Mouse (Mus musculus): ENCODE data around the gene Metap2. TPM values are rescaled to one million over a fixed set of nuclear protein-coding genes. Genes with fewer than 3 reads are reported as not detected.
"Not testable (repeated sequence)": the region's sequence is repeated elsewhere in the genome, so short reads cannot be mapped to it uniquely, and the experiment has no call there.

Gene Metap2
- polyA plus RNA-seq, 1 experiment from 2014 or later = 176 TPM

DNA sequence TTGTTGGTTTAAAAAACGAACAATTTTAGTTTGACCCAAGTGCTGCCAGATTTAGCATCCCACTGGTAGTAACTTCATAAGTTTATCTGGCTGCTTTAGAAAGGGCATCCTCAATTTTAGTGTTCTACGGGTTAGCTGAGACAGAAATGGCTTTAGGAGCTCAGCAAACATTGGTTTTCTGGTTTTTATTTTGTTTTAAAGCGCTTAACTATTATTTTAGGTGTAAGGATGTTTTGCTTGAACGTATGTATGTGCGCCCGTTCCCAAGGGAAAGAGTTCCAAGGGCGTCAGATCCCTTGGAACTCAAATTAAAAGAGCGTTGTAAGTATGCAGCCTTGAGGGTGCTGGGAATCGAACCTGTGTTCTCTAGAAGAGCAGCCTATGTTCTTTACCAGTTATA, 64.1 kb downstream of the Metap2 start:
- ATAC-seq = no peak
- Histone ChIP-seq H3K27me3 (peaks cover 48% of the 10 kb centered on the region), H3K4me1 (replicated peaks) (peaks cover 30% of the 10 kb centered on the region), H3K9me3 (no peaks in the 10 kb centered on the region), H3K4me2 (replicated peaks) (peak overlapping the region; percentile 96; the same call in 1 of the 2 replicates), H3K36me3 (no peaks in the 10 kb centered on the region), H3K4me3 (replicated peaks) (0 out of 2 replicates have a peak overlapping the region, but pooled peaks have one; percentile 72), H3K9ac (replicated peaks) (no peak overlapping the region), H3K27ac (no peak overlapping the region)
- 32% methylated on average over 9 of the region's 9 CpGs for WGBS

DNA sequence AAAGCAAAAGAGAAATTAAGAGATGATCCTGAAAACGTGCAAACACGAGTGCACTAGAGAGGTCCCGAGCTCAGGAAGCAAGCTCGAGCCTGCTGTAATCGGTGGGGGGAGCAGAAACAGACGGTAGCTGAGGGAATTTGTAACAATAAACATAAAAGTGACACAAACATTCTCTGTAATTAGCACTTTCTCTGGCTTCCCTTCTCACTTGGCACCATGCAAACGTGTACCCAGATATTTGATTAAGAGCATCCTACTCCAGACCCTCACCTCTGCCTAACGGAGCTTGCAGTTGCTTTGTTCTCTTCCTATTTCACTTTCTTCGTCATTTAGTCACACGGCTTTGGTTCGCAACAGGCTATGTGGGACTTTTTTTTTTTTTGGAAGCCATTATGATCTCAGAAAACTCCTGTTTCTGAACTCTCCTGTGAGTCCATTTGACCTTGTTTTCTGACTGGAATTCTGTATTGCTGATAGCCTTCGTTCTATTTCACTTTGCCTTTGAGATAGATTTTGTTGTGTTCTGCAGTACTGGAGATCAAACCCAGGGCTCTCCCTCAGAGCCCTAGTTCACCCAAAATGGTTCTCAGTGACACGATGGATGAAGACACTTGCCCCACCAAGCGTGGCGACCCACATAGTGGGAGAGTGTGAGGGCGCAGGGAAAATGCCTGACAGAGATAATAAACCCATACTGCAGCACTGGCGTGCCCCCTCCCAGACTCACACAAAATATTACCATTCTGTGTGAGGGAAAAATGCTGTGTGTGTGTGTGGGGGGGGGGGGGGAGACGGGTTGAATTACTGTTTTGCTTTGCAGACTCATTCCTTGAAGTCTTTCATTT, 64.9 kb downstream of the Metap2 start:
- 9% methylated on average over 18 of the region's 18 CpGs for WGBS
- Histone ChIP-seq H3K9ac (replicated peaks) (no peak overlapping the region), H3K4me2 (replicated peaks) (peak overlapping the region; percentile 27), H3K9me3 (no peaks in the 10 kb centered on the region), H3K4me1 (replicated peaks) (peaks cover 27% of the 10 kb centered on the region), H3K36me3 (no peaks in the 10 kb centered on the region), H3K27me3 (peaks cover 48% of the 10 kb centered on the region), H3K4me3 (replicated peaks) (no peak overlapping the region), H3K27ac (no peak overlapping the region)
- no peak for ATAC-seq

DNA sequence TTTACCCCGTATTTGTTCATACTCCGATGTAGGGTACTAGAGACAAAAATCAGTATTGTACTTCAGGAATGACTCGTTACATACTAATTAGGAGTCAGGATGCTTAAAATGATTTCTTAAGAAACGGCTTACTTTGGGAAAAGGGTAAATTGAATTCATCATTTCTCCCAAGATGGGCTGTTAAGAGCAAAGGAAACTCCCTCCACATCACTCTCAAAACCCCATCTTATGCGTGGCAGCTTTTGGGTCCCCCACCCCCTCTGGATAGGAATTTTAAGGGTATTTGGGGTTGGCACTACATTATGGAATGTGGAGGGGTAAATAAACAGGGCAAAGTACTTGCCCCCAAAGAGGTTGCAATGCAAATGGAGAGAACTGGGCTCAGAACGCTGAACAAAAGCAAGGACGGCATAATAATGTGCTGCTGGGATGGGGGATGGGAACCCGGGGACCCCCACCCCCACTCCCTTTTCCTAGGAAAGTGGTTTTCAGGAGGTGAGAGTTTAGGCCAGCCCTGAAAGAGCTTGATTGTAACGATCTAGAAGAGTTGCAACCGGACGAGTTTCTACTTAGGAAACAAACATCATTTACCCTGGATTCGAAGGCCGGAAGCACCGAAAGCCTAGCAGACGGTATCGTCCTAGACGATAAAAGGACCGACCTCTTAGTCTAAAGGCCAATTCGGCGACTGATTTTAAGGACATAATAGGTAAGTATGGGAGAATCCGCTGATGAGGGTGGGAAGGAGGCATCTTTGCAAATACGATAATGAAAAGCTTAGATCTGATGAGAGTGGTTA, 65.8 kb downstream of the Metap2 start, which contains the start of gene Usp44:
Usp44 (plus strand) TSS at position 625 of the 799 bp plus-strand sequence.
- Histone ChIP-seq H3K27ac (no peak within 1 kb of the TSS), H3K4me2 (replicated peaks) (peak within 1 kb of the TSS; percentile 27), H3K27me3 (peaks cover 48% of the 10 kb centered on the region), H3K4me3 (replicated peaks) (no peak within 1 kb of the TSS), H3K9me3 (no peaks in the 10 kb centered on the region), H3K4me1 (replicated peaks) (peaks cover 27% of the 10 kb centered on the region), H3K9ac (replicated peaks) (no peak within 1 kb of the TSS), H3K36me3 (no peaks in the 10 kb centered on the region)
- ATAC-seq = no peak
- WGBS = 8% methylated on average over 22 of the region's 22 CpGs

DNA sequence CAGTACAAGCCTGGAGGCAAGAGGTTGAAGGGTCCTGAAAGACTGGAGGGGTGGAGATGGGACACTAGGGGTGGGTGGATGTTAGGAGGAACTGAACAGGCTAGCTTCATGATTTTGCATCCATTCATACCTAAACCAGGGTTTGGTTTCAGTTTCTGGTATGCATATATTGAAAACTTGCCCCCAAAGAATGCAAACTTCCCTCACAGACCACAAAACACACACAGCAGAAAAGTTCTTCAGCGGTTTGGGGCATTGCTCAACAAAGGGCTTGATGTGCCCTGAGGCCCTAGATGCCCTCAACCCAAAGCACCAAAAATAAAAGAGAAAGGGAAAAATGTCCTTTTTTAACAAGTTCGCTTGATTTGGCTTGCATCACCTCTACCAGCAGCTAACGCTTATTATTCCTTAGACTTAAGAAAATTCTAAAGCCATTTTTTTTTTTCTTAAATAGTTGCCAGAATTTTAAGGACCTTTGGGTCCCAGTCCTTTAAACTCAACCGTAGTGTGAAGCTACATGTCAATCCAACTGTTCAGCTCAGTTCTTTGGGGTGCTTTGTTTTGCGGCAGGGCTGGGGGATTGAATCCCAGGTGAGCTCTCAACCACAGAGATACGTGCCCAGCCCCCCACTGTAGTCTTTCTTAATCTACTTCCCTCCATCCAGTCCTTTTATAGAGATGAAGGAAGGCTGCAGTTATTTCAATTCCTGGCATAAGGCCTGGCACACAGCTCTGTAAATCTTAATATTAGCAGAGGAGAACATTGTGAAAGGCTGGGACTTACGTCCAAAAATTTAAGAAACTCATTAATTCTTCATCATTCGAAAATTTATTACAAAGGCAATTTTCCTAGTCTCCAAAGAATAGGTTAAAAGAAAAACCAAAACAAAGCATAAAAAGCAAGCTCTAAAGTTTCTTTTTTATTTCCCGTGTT, 66.7 kb downstream of the Metap2 start:
- Histone ChIP-seq H3K4me1 (replicated peaks) (peaks cover 27% of the 10 kb centered on the region), H3K36me3 (no peaks in the 10 kb centered on the region), H3K27me3 (peaks cover 48% of the 10 kb centered on the region), H3K4me2 (replicated peaks) (no peak overlapping the region), H3K4me3 (replicated peaks) (no peak overlapping the region), H3K9ac (replicated peaks) (no peak overlapping the region), H3K27ac (no peak overlapping the region), H3K9me3 (no peaks in the 10 kb centered on the region)
- no peak for ATAC-seq
- 37% methylated on average over 9 of the region's 9 CpGs for WGBS

DNA sequence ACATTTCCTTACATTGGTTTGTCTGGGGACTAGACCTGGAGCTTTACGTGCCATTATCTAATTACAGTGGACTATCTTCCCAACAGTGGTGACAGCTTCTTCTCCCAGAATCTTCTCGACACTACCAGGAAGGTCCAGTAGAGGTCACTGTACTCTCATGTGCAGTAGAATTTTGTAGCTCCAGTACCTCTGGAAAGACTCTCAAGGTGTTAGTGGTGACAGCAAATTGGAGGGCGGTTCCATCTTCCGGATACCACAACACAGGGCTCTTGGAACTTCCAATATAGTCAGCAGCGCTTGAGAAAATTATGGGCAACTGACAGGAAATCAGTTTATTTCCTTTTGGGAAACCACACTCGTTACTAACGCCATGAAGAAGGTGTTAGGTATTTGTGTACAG, 78.2 kb downstream of the Metap2 start:
- no peak overlapping the region for H3K9ac ChIP-seq (replicated peaks)
- H3K4me2 ChIP-seq (replicated peaks) = no peak overlapping the region
- no peak overlapping the region for H3K4me3 ChIP-seq (replicated peaks)
- ATAC-seq = no peak
- H3K36me3 ChIP-seq = no peaks in the 10 kb centered on the region
- no peak overlapping the region for H3K27ac ChIP-seq
- 37% methylated on average over 7 of the region's 7 CpGs for WGBS
- H3K9me3 ChIP-seq = no peaks in the 10 kb centered on the region; the same call in 1 of the 2 replicates
- H3K27me3 ChIP-seq = peaks cover 21% of the 10 kb centered on the region; the same call in 1 of the 2 replicates
- 0 out of 2 replicates have a peak, but pooled peaks cover 1% of the 10 kb centered on the region for H3K4me1 ChIP-seq (replicated peaks)

DNA sequence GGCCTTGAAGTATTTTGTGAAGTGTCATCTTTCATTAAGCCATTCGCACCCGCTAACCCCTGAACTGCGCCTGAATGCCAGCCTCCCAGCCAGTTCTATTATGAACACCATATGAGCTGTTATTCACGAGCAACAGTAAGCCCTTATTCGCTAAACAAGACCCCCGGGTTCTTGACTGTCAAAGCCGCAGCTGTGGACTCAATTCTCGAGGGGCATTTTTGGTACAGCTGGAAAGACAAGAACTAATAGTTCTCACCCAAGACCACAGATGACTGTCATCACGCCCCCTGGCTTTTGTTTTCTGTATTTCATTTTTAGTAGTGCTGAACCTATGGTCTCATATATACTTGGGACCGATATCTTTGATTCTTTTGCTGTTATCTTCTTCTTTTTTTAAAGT, 83.1 kb downstream of the Metap2 start:
- H3K9ac ChIP-seq (replicated peaks) = no peak overlapping the region
- 36% methylated on average over 10 of the region's 10 CpGs for WGBS
- no peak overlapping the region for H3K4me3 ChIP-seq (replicated peaks)
- H3K4me1 ChIP-seq (replicated peaks) = 0 out of 2 replicates have a peak, but pooled peaks cover 3% of the 10 kb centered on the region
- ATAC-seq = peak; percentile 80
- no peaks in the 10 kb centered on the region for H3K36me3 ChIP-seq
- no peaks in the 10 kb centered on the region; the same call in 1 of the 2 replicates for H3K9me3 ChIP-seq
- no peak overlapping the region for H3K4me2 ChIP-seq (replicated peaks)
- 0 out of 2 replicates have a peak, but pooled peaks cover 7% of the 10 kb centered on the region for H3K27me3 ChIP-seq
- no peak overlapping the region for H3K27ac ChIP-seq

DNA sequence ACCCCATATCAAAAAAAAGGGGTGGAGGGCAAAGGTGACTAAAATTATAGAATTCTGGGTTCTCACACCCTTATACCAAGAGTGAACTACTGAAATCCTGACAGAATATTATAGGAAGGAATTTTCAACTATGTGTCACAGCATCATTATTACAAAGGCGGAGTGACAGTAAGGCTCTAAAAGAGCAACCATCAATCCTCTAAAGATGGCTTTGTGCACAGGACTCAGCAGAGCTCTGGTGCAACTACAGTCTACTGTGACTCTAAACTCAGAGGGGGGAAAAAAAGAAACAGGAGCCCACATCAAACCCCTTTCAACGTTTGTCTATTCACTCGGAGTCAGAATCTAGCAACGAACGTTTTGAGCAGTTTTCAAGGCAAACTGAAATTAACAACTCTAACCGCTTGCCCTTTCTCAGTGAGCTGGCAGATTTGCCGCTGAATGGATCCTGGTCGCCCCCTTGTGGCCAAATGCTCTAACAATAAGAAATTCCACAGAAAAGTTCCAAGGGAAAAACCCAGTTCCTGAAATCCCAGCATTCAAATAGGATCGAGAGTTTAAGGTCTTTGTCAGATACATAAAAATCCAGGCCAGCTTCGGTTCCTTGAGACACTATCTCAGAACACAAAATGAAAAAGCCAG, 84.0 kb downstream of the Metap2 start:
- Histone ChIP-seq H3K27me3 (0 out of 2 replicates have a peak, but pooled peaks cover 7% of the 10 kb centered on the region), H3K4me2 (replicated peaks) (no peak overlapping the region), H3K4me3 (replicated peaks) (no peak overlapping the region), H3K9ac (replicated peaks) (no peak overlapping the region), H3K36me3 (no peaks in the 10 kb centered on the region), H3K27ac (no peak overlapping the region), H3K9me3 (no peaks in the 10 kb centered on the region; the same call in 1 of the 2 replicates), H3K4me1 (replicated peaks) (0 out of 2 replicates have a peak, but pooled peaks cover 3% of the 10 kb centered on the region)
- WGBS = 15% methylated on average over 10 of the region's 10 CpGs
- 0 out of 2 replicates have a peak, but pooled peaks have one; percentile 30 for ATAC-seq

DNA sequence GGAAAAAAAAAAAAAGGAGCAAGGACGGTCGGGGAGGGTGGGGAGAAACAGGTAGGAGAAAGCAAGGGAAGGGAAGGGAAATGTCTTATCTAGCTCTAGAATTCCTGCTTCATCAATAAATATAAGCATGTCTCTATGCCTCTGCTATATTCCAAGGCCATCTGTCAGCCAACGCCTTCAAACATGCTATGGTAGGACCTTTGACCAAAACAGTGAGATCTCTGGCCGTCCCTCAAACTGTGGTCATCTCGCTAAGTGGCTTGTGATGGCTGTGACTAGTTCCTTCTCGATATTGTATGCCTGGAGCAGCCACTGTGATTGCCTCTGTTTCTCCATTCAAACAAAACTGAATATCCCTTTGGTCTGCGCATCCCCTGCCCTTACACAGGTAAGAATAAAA, 84.8 kb downstream of the Metap2 start:
- Histone ChIP-seq H3K9me3 (no peaks in the 10 kb centered on the region; the same call in 1 of the 2 replicates), H3K4me1 (replicated peaks) (0 out of 2 replicates have a peak, but pooled peaks cover 3% of the 10 kb centered on the region), H3K9ac (replicated peaks) (no peak overlapping the region), H3K4me2 (replicated peaks) (no peak overlapping the region), H3K27me3 (0 out of 2 replicates have a peak, but pooled peaks cover 7% of the 10 kb centered on the region), H3K36me3 (no peaks in the 10 kb centered on the region), H3K27ac (no peak overlapping the region), H3K4me3 (replicated peaks) (no peak overlapping the region)
- ATAC-seq = no peak
- WGBS = 84% methylated on average over 7 of the region's 7 CpGs

DNA sequence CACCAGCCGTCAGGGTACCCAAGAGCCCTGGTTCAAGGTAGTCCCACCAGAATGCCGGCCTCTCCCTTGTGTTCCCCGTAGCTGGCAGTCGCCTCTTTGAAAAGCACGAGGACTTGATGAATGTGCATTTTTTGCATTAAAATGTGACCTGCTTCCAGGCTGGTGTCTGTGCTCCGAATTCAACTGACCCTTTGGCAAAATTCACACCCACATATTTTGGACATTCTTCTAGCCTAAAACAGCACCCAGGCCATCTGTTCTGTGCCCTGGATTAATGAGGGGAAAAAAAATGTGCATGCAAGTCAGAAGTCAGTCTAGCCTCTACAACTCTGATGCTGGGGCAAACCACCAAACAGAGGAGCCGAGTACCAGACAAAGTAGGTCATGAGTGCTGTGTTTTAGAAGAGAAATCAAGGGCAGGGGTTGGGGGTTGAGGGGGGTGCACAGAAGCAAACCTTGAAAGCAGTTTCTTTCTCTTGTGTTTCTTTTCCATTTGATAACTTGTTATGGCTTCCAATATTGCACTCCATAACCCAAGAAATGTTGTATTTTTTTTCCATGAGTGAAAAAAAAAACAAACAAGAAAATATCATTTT, 86.2 kb downstream of the Metap2 start:
- Histone ChIP-seq H3K9me3 (no peaks in the 10 kb centered on the region; the same call in 1 of the 2 replicates), H3K4me3 (replicated peaks) (no peak overlapping the region), H3K4me1 (replicated peaks) (0 out of 2 replicates have a peak, but pooled peaks cover 3% of the 10 kb centered on the region), H3K27ac (no peak overlapping the region), H3K4me2 (replicated peaks) (no peak overlapping the region), H3K27me3 (no peaks in the 10 kb centered on the region), H3K9ac (replicated peaks) (no peak overlapping the region), H3K36me3 (no peaks in the 10 kb centered on the region)
- no peak for ATAC-seq
- 49% methylated on average over 7 of the region's 7 CpGs for WGBS

DNA sequence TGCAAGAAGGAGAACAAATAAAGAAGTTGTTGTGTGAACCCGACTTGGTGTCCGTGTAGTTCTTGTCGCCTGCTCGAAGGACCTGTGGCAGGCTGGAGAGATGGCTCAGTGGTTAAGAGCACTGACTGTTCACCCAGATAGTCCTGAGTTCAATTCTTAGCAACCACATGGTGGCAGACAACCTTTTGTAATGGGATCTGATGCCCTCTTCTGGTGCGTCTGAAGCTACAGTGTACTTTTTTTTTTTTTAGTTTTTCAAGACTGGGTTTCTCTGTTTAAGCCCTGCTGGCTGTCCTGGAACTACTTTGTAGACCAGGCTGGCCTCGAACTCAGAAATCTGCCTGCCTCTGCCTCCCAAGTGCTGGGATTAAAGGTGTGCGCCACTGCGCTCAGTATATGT, 87.5 kb downstream of the Metap2 start:
- H3K27ac ChIP-seq; H3K4me2 ChIP-seq (replicated peaks); H3K9me3 ChIP-seq; H3K27me3 ChIP-seq; H3K9ac ChIP-seq (replicated peaks); H3K4me3 ChIP-seq (replicated peaks); H3K36me3 ChIP-seq; H3K4me1 ChIP-seq (replicated peaks); ATAC-seq: not testable (repeated sequence)
- 97% methylated on average over 8 of the region's 8 CpGs for WGBS

Measured in midbrain, embryonic 13.5 days (tissue).